Mouse (Mus musculus): ENCODE data around the gene Emc4. TPM values are rescaled to one million over a fixed set of nuclear protein-coding genes. Genes with fewer than 3 reads are reported as not detected.

Gene Emc4
- total RNA-seq, 2 experiments from 2014 or later, result 8.6 to 16.8 TPM

- ATAC-seq (replicated peaks; ENCODE audit: low FRiP score, poor library complexity, severe bottlenecking), result no peak
These were observed 19.6 kb downstream of the Emc4 start for GRCm38 (mm10) chr2:112348246-112348645.

DNA sequence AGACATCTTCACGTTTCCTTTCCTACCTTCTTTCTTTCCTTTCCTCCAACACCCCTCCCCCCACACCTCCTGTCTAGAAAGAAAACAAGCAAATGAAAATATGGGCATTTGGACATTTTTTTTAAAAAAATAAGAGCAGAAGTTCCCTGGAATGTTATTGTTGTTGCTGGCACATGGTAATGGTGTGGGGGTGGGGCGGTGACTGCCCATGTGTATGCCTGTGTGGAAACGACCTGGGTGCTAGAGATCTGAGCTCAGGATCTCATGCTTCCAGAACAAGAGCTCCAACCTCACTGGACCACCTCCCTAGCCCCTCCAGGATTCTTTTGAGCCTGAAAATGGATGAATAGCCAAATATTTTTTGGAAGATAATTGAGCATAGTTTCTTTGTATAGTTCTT, 26.7 kb downstream of the Emc4 start:
- no peak for ATAC-seq (replicated peaks; ENCODE audit: low FRiP score, poor library complexity, severe bottlenecking)

- ATAC-seq (replicated peaks; ENCODE audit: low FRiP score, poor library complexity, severe bottlenecking), result no peak
These were observed 28.1 kb downstream of the Emc4 start for GRCm38 (mm10) chr2:112339736-112340135.

DNA sequence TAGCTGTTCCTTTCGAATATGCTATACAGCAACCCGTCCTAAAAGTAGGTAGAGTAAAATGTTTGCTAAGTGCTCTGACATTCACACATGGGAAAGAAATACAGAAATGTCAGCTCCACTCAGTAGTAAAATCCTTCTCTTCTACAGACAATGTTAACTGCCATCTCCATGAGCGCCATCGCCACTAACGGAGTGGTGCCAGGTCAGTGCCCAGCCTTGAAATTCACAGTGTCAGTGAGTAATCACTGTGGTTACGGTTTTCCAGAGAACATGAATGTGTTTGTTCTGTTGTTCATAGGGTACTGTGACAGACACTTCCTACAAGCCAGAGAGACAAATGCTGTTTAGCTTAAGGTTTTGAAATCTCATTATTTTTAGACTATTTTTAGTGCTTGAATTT, 30.6 kb downstream of the Emc4 start:
- ATAC-seq (replicated peaks; ENCODE audit: low FRiP score, poor library complexity, severe bottlenecking), result no peak

GRCm38 (mm10) chr2:112332051-112332898, 35.6 kb downstream of the Emc4 start:
- no peak for ATAC-seq (replicated peaks; ENCODE audit: low FRiP score, poor library complexity, severe bottlenecking)

GRCm38 (mm10) chr2:112328069-112328777, 39.6 kb downstream of the Emc4 start:
- peak; percentile 68; the same call in 1 of the 2 replicates for ATAC-seq (replicated peaks; ENCODE audit: low FRiP score, poor library complexity, severe bottlenecking)

DNA sequence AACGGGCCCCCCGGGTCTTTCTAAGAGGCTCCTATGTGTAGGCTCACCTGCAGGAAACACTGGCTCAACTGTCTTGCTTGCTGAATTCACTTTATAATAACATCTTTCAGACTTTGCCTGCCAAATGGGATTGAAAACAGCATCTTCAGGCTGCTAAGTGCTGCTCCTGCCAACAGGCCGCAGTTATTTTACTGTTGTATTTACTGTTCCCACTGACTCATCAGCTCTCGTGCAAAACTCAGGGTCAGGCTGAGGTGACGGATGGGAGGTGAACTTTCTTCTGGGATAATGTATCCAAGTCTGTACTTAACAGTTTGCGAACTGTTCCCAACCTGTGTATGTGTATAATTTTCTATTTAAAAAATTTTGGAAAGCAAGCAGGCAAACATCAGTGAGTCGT, 48.9 kb downstream of the Emc4 start:
- no peak for ATAC-seq (replicated peaks; ENCODE audit: low FRiP score, poor library complexity, severe bottlenecking)

- ATAC-seq (replicated peaks; ENCODE audit: low FRiP score, poor library complexity, severe bottlenecking), result no peak
These were observed 49.6 kb downstream of the Emc4 start for GRCm38 (mm10) chr2:112318227-112318626.

- no peak for ATAC-seq (replicated peaks; ENCODE audit: low FRiP score, poor library complexity, severe bottlenecking)
These were observed 52.2 kb downstream of the Emc4 start for GRCm38 (mm10) chr2:112315638-112316037.

Other genes starting within 250 kb of the Emc4 start
- gene Olfr1316, start 233.1 kb downstream of the Emc4 start, total RNA-seq (2015; ENCODE audit: low replicate concordance), result not detected in 2 replicates
- not detected in 2 replicates for gene Olfr1316, start 233.1 kb downstream of the Emc4 start, total RNA-seq (2017; ENCODE audit: low replicate concordance)
- gene Olfr1317, start 227.7 kb downstream of the Emc4 start, total RNA-seq (2015; ENCODE audit: low replicate concordance), result not detected in 2 replicates
- gene Olfr1317, start 227.7 kb downstream of the Emc4 start, total RNA-seq (2017; ENCODE audit: low replicate concordance), result not detected in 2 replicates
- gene Olfr1318, start 213.8 kb downstream of the Emc4 start, total RNA-seq (2015; ENCODE audit: low replicate concordance), result not detected in 2 replicates
- not detected in 2 replicates for gene Olfr1318, start 213.8 kb downstream of the Emc4 start, total RNA-seq (2017; ENCODE audit: low replicate concordance)
- gene Lpcat4, start 128.6 kb downstream of the Emc4 start, total RNA-seq (2015; ENCODE audit: low replicate concordance), result 5.4 and 8.6 TPM in 2 replicates
- gene Lpcat4, start 128.6 kb downstream of the Emc4 start, total RNA-seq (2017; ENCODE audit: low replicate concordance), result 2.6 and 5.4 TPM in 2 replicates
- not detected in 2 replicates for gene Nutm1, start 108.7 kb downstream of the Emc4 start, total RNA-seq (2015; ENCODE audit: low replicate concordance)
- gene Nutm1, start 108.7 kb downstream of the Emc4 start, total RNA-seq (2017; ENCODE audit: low replicate concordance), result not detected in 2 replicates
- gene Nop10, start 106.1 kb downstream of the Emc4 start, total RNA-seq (2015; ENCODE audit: low replicate concordance), result 23.6 and 25.4 TPM in 2 replicates
- gene Nop10, start 106.1 kb downstream of the Emc4 start, total RNA-seq (2017; ENCODE audit: low replicate concordance), result 28.3 and 33.6 TPM in 2 replicates
- gene Slc12a6, start 102.2 kb downstream of the Emc4 start, total RNA-seq (2015; ENCODE audit: low replicate concordance), result 94.7 and 134 TPM in 2 replicates
- 97.9 and 119 TPM in 2 replicates for gene Slc12a6, start 102.2 kb downstream of the Emc4 start, total RNA-seq (2017; ENCODE audit: low replicate concordance)
- not detected in 2 replicates for gene Gm21985, start 101.7 kb downstream of the Emc4 start, total RNA-seq (2015; ENCODE audit: low replicate concordance)
- gene Gm21985, start 101.7 kb downstream of the Emc4 start, total RNA-seq (2017; ENCODE audit: low replicate concordance), result 0.60 and 8.5 TPM in 2 replicates
- gene Katnbl1, start 11.2 kb upstream of the Emc4 start, total RNA-seq (2015; ENCODE audit: low replicate concordance), result 8.5 and 11.9 TPM in 2 replicates
- gene Katnbl1, start 11.2 kb upstream of the Emc4 start, total RNA-seq (2017; ENCODE audit: low replicate concordance), result 2.0 and 8.1 TPM in 2 replicates
- gene Emc7, start 87.0 kb upstream of the Emc4 start, total RNA-seq (2015; ENCODE audit: low replicate concordance), result 2.9 and 4.2 TPM in 2 replicates
- gene Emc7, start 87.0 kb upstream of the Emc4 start, total RNA-seq (2017; ENCODE audit: low replicate concordance), result 2.8 and 4.0 TPM in 2 replicates
- gene Chrm5, start 112.7 kb upstream of the Emc4 start, total RNA-seq (2015; ENCODE audit: low replicate concordance), result not detected in 2 replicates
- gene Chrm5, start 112.7 kb upstream of the Emc4 start, total RNA-seq (2017; ENCODE audit: low replicate concordance), result not detected in 2 replicates
- 1.0 and 5.6 TPM in 2 replicates for gene Aven, start 124.9 kb upstream of the Emc4 start, total RNA-seq (2015; ENCODE audit: low replicate concordance)
- 4.9 and 6.3 TPM in 2 replicates for gene Aven, start 124.9 kb upstream of the Emc4 start, total RNA-seq (2017; ENCODE audit: low replicate concordance)

Measured in erythroblast, adult 5-6 weeks (primary cell).